Mouse (Mus musculus) G1E (cell line): ENCODE results near the gene Vax1. TPM values are rescaled to one million over a fixed set of nuclear protein-coding genes. Genes with fewer than 3 reads are reported as not detected.

Experiments
- ATAC-seq: 2 replicates; pipeline ENCODE4 v1.8.0; 2016; ENCODE audit warnings: mild to moderate bottlenecking; ENCODE audit not compliant: insufficient number of reproducible peaks, poor library complexity, low FRiP score, severe bottlenecking; ENCODE audit errors: extremely low read depth
- DNase-seq: peaks from one replicate; pipeline ENCODE4 v3.0.0; 2012; ENCODE audit warnings: low spot score
- H3K27me3 ChIP-seq: 2 replicates; pipeline ENCODE4 v1.6.1; 2012; ENCODE audit warnings: mild to moderate bottlenecking, low read length, inconsistent platforms; ENCODE audit not compliant: insufficient read depth
- H3K36me3 ChIP-seq: replicated peaks from 2 replicates; pipeline ENCODE3; 2012; ENCODE audit warnings: mild to moderate bottlenecking, inconsistent platforms
- H3K4me1 ChIP-seq: 2 replicates; pipeline ENCODE4 v1.6.1; 2012; ENCODE audit warnings: low read depth, low read length, inconsistent platforms, mixed read lengths; ENCODE audit not compliant: insufficient read depth
- H3K4me3 ChIP-seq: 2 replicates; pipeline ENCODE4 v1.5.1; 2012; ENCODE audit warnings: low read depth, mild to moderate bottlenecking, inconsistent platforms, low read length, moderate library complexity, mixed read lengths
- H3K9me3 ChIP-seq: replicated peaks from 2 replicates; pipeline ENCODE4 v1.6.1; 2012; ENCODE audit warnings: inconsistent platforms
- CTCF ChIP-seq: IDR thresholded peaks from 2 replicates; pipeline ENCODE4 v1.5.1; 2012; ENCODE audit warnings: low read depth, low read length, inconsistent platforms, mixed read lengths
- GATA1 ChIP-seq: IDR thresholded peaks from 2 replicates; pipeline ENCODE4 v1.6.1; 2012; ENCODE audit warnings: borderline replicate concordance, low read length, inconsistent platforms, mixed read lengths
- GATA2 ChIP-seq: IDR thresholded peaks from 2 replicates; pipeline ENCODE4 v1.6.1; 2012; ENCODE audit warnings: low read depth, low read length, inconsistent platforms, borderline replicate concordance
- POLR2AphosphoS5 ChIP-seq: IDR thresholded peaks from 2 replicates; pipeline ENCODE4 v1.6.1; 2012; ENCODE audit warnings: low read depth, low read length, inconsistent platforms; ENCODE audit not compliant: insufficient replicate concordance
- TAL1 ChIP-seq: conservative IDR thresholded peaks from 2 replicates; pipeline ENCODE4 v1.6.1; 2012; ENCODE audit warnings: low read depth, low read length, inconsistent platforms, mixed read lengths
- polyA plus RNA-seq: library from polyadenylated mRNA; stranded (reverse); fragments of >175 nt; gene quantifications from 2 replicates; pipeline ENCODE4 v1.2.3, GENCODE M21; 2012
- total RNA-seq, 2 experiments: library from RNA; stranded (forward) in 1 of 2; stranded (reverse) in 1 of 2; fragments of 200-1000 nt in 1 of 2; fragments of >200 nt in 1 of 2; fragmentation: Nextera tagmentation in 1 of 2; gene quantifications; 2 replicates each; pipeline ENCODE4 v1.2.3; 2014 to 2017

Vax1 gene
- total and polyA plus RNA-seq, 3 experiments, result not detected

GRCm38 (mm10) chr19:59195181-59195770, 25.4 kb upstream of the Vax1 start:
- Histone ChIP-seq H3K4me3 (no peak overlapping the region), H3K36me3 (no peaks in the 10 kb centered on the region), H3K9me3 (peaks cover 5% of the 10 kb centered on the region), H3K27me3 (peaks cover 9% of the 10 kb centered on the region; the same call in 1 of the 2 replicates), H3K4me1 (no peaks in the 10 kb centered on the region)
- no peak for ATAC-seq
- no peak for DNase-seq
- no peak for TF ChIP-seq GATA1
- no peak for TF ChIP-seq TAL1
- TF ChIP-seq GATA2, result no peak
- no peak for TF ChIP-seq CTCF
- no peak for TF ChIP-seq POLR2AphosphoS5

- Histone ChIP-seq H3K36me3 (no peaks in the 10 kb centered on the region), H3K9me3 (no peaks in the 10 kb centered on the region), H3K27me3 (peaks cover 9% of the 10 kb centered on the region; the same call in 1 of the 2 replicates), H3K4me3 (no peak overlapping the region), H3K4me1 (no peaks in the 10 kb centered on the region)
- ATAC-seq (no peak), DNase-seq (no peak)
- no peak for TF ChIP-seq CTCF
Observed at GRCm38 (mm10) chr19:59193986-59194820, 24.3 kb upstream of the Vax1 start.

GRCm38 (mm10) chr19:59193456-59193855, 23.6 kb upstream of the Vax1 start:
- H3K9me3 ChIP-seq, result no peaks in the 10 kb centered on the region
- ATAC-seq, result no peak
- no peak overlapping the region for H3K4me3 ChIP-seq
- no peaks in the 10 kb centered on the region for H3K4me1 ChIP-seq
- TF ChIP-seq CTCF (no peak), GATA1 (no peak), TAL1 (no peak), POLR2AphosphoS5 (no peak), GATA2 (no peak)
- peaks cover 9% of the 10 kb centered on the region; the same call in 1 of the 2 replicates for H3K27me3 ChIP-seq
- no peaks in the 10 kb centered on the region for H3K36me3 ChIP-seq
- no peak for DNase-seq

GRCm38 (mm10) chr19:59192491-59192890, 22.6 kb upstream of the Vax1 start:
- H3K27me3 ChIP-seq, result peaks cover 9% of the 10 kb centered on the region; the same call in 1 of the 2 replicates

GRCm38 (mm10) chr19:59191123-59191505, 21.3 kb upstream of the Vax1 start:
- Histone ChIP-seq H3K9me3 (no peaks in the 10 kb centered on the region), H3K27me3 (peaks cover 9% of the 10 kb centered on the region; the same call in 1 of the 2 replicates), H3K4me1 (no peaks in the 10 kb centered on the region), H3K36me3 (no peaks in the 10 kb centered on the region), H3K4me3 (no peak overlapping the region)
- DNase-seq (no peak), ATAC-seq (no peak)
- TF ChIP-seq CTCF (no peak), GATA2 (no peak), TAL1 (no peak), GATA1 (no peak), POLR2AphosphoS5 (no peak)

More at GRCm38 (mm10) chr19:59192491-59192890, 22.6 kb upstream of the Vax1 start:
- no peak for DNase-seq
- TF ChIP-seq POLR2AphosphoS5 (no peak), TAL1 (no peak), GATA2 (no peak), CTCF (no peak), GATA1 (no peak)
- Histone ChIP-seq H3K4me1 (no peaks in the 10 kb centered on the region), H3K4me3 (no peak overlapping the region), H3K9me3 (no peaks in the 10 kb centered on the region), H3K36me3 (no peaks in the 10 kb centered on the region)
- no peak for ATAC-seq

GRCm38 (mm10) chr19:59190431-59191122, 20.7 kb upstream of the Vax1 start:
- no peak for TF ChIP-seq POLR2AphosphoS5
- TF ChIP-seq TAL1, result no peak
- TF ChIP-seq GATA1, result no peak
- no peak for DNase-seq
- Histone ChIP-seq H3K9me3 (no peaks in the 10 kb centered on the region), H3K27me3 (peaks cover 11% of the 10 kb centered on the region; the same call in 1 of the 2 replicates), H3K36me3 (no peaks in the 10 kb centered on the region), H3K4me3 (no peak overlapping the region), H3K4me1 (no peaks in the 10 kb centered on the region)
- ATAC-seq, result no peak
